Mouse (Mus musculus) Muller cell, postnatal 12 days (primary cell): ENCODE measurements around the gene Lsamp.
A peak's percentile ranks its signal among the peaks of the same experiment; 100 is the strongest.

Experiments
- DNase-seq: peaks from one replicate; pipeline ENCODE4 v3.0.0-alpha.2; 2015; ENCODE audit errors: inconsistent ontology term

The Lsamp gene

DNA sequence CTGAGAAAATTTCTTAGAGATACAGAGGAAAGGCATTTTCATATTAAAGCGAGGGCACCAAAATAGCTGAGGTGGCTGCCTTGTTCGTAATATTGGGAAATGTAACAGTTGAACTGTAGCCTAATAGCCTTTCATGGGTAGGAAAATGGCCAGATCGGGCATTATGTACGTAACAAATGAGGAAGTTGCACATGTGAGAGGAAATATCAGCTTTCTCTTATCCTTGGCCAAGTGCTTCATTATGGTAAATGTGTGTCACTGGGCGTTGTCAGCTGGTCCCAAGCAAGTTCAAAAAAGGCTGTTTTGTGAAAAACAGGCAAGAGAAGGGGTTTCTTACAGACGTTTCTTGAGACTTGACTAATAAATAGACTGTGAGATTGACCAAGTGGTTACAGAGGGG is 2195.9 kb downstream of the Lsamp start:
- DNase-seq = no peak

DNA sequence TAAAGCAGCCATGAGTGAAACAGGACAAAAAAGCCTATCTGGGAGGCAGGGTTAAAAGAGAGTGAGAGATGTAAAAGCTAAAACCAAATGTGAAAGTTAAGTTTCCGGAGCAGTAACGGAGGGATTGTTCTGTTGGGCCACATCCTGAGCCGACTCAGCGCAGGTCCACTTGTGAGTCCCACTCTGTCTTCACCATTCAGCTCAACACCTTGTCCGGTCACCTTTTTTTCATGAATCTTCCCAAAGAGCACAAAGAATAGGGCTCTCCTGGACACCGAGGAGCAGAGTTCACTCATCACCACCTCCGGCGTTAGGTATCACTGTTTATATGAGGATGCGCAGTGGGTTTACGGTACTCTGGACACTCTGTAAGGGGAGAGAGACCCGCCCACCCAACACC is 2196.3 kb downstream of the Lsamp start:
- no peak for DNase-seq

DNA sequence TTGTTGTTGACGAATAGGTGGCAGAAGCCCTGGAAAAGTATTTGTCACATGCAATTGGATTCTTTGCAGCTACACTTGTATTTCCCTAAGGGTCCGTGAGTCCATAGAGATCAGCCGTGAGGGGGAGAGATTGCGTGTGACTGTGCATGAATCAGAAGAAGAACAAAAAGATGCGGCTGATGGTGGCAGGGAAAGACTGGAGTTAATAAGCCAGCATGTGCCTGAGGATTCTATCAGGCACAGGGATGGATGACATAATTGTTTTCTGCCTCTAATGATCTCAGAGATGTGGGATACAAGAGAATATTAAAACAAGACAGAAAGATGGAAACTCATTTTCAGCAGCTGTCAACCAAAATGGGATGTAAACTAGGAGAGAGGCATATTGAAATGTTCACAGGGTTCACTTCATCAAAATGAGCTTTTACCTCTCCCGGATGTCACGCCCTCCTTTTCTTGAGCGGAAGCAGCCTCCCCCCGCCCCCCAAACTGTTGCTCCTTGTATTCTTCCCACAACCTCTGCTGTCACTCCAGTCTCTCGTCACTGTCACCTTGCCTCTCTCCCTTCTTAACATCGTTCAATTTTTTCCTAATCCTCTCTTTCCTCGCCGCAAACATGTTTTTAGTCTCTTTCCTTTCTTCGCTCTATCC is 2205.4 kb downstream of the Lsamp start:
- no peak for DNase-seq

DNA sequence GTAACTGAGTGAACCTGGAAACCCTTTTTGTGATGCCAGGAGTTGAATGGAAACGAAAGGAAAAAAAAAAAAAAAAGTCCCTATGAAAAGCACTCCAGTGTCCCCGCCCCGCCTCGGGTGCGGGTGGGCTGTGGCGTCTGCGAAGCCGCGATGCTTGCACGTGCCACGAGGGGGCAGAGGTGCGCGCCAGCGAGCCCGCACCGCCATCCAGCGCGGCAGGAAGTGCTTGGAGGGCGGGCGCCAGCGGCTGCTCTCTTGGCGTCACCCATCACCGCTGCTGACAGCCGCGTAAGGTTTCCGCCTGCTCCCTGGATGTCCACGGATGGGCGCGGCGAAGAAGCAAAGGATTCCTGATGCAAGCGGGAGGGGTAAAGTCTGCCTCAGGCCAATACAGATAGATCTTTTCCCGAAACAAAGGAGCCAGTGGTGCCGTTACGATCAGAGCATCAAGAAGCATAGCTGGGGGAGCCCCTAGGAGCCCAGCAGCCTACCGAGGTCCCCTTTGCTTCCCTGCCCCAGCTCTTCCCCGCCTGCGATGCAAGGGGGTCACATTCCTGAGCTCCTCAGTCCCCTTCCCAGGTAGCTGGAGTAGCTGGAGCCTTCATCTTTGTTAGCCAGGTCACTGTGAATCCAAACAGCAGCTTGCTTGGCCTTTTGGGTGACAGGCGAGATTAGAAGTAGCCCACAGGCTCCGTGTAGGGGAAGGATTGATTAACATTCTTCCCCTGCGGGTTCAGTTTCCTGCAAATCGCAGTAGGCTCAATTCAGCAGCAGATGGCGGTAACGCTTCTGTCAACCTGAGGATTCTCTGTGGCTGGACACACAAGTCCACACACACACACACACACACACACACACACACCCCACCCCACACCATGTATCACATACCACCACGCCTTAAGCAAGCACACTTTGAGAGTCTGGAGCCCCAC is 2206.2 kb downstream of the Lsamp start:
- DNase-seq = peak; percentile 93
